Mouse (Mus musculus): ENCODE measurements around the gene Hip1. TPM values are rescaled to one million over a fixed set of nuclear protein-coding genes. Genes with fewer than 3 reads are reported as not detected.

Hip1 gene
- polyA plus RNA-seq, 1 experiment from 2014 or later, result 23.0 TPM

DNA sequence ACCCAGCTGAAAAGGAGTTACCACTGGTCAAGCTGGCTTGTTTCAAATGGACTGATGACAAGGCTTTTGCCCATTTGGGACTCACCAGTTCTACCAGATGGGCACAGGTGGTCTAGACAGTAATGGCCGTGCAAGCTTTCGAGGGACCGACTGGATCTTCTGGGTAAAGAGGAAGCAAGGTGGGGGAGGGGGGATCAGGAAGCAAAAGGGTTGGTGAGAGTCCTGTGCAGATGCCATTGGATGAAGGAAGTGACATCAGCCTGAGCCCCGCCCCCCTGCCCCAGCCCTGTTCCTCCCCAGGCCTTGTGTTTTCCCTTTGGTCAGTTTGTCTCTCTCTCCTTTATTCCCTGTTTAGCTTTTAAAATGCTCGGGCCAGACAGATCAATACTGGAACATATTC is 68.7 kb downstream of the Hip1 start:
- Histone ChIP-seq H3K9ac (ENCODE audit: low read depth, low read length) (no peak overlapping the region), H3K4me3 (replicated peaks; ENCODE audit: low read depth, low read length) (no peak overlapping the region), H3K4me1 (replicated peaks; ENCODE audit: insufficient read depth, low read length) (no peaks in the 10 kb centered on the region), H3K27me3 (ENCODE audit: insufficient read depth, low read length) (no peaks in the 10 kb centered on the region), H3K4me2 (ENCODE audit: low read length) (no peak overlapping the region), H3K9me3 (replicated peaks; ENCODE audit: low read length) (no peaks in the 10 kb centered on the region), H3K36me3 (ENCODE audit: insufficient read depth, low read length) (no peaks in the 10 kb centered on the region), H3K27ac (no peak overlapping the region)
- no peak for TF ChIP-seq CTCF (IDR thresholded peaks at IDR 0.05; ENCODE audit: low read depth)
- DNase-seq (ENCODE audit: low spot score), result no peak
- WGBS, result 87% methylated on average over 5 of the region's 5 CpGs
- ATAC-seq (replicated peaks; ENCODE audit: low FRiP score, low read depth), result no peak

DNA sequence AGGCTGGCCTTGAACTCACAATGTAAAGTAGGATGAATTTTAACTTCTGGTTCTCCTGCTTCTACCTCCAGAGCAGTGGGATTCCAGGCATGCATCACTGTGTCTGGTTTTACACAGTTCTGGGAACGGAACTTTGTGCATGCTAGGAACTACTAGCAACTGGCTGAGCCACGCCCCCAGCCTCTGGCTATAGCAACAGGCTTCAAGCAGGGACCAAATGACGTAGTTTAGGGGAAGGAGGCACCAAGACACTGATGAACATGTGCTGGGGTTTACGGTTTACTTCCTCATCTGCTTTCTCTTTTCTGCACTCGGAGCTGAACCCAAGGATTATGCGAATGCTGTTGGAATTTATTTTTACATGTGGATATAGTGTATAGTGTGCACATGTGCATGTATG is 72.5 kb downstream of the Hip1 start:
- no peak for ATAC-seq (replicated peaks; ENCODE audit: low FRiP score, low read depth)
- 80% methylated on average over 6 of the region's 6 CpGs for WGBS
- H3K27me3 ChIP-seq (ENCODE audit: insufficient read depth, low read length), result no peaks in the 10 kb centered on the region
- TF ChIP-seq CTCF (IDR thresholded peaks at IDR 0.05; ENCODE audit: low read depth), result no peak
- no peak overlapping the region for H3K27ac ChIP-seq
- no peak for DNase-seq (ENCODE audit: low spot score)
- H3K36me3 ChIP-seq (ENCODE audit: insufficient read depth, low read length), result no peaks in the 10 kb centered on the region
- no peak overlapping the region for H3K9ac ChIP-seq (ENCODE audit: low read depth, low read length)
- H3K9me3 ChIP-seq (replicated peaks; ENCODE audit: low read length), result no peaks in the 10 kb centered on the region
- H3K4me3 ChIP-seq (replicated peaks; ENCODE audit: low read depth, low read length), result no peak overlapping the region
- no peak overlapping the region for H3K4me2 ChIP-seq (ENCODE audit: low read length)
- H3K4me1 ChIP-seq (replicated peaks; ENCODE audit: insufficient read depth, low read length), result no peaks in the 10 kb centered on the region

DNA sequence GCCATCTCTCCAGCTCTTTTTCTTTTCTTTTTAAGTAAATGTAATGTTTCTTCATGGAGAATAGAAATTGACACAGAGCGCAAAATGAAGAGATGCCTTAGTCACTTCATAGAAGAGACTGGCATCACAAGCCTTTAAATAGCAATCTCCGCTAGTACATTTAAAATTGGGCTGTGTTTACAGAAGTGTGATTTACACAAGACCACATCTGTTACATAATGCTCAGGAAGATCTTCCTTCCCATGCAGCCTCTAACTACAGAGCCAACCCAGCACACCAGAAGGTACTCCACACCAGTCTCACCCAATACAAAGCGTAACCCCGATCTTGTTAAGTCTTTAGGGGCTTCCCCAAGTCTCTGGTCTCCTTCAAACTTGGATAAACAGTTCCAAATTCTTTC is 73.2 kb downstream of the Hip1 start:
- Histone ChIP-seq H3K4me3 (replicated peaks; ENCODE audit: low read depth, low read length) (no peak overlapping the region), H3K9ac (ENCODE audit: low read depth, low read length) (no peak overlapping the region), H3K27me3 (ENCODE audit: insufficient read depth, low read length) (no peaks in the 10 kb centered on the region), H3K4me2 (ENCODE audit: low read length) (no peak overlapping the region), H3K9me3 (replicated peaks; ENCODE audit: low read length) (no peaks in the 10 kb centered on the region), H3K27ac (no peak overlapping the region), H3K4me1 (replicated peaks; ENCODE audit: insufficient read depth, low read length) (no peaks in the 10 kb centered on the region), H3K36me3 (ENCODE audit: insufficient read depth, low read length) (no peaks in the 10 kb centered on the region)
- no peak for DNase-seq (ENCODE audit: low spot score)
- TF ChIP-seq CTCF (IDR thresholded peaks at IDR 0.05; ENCODE audit: low read depth), result no peak
- ATAC-seq (replicated peaks; ENCODE audit: low FRiP score, low read depth), result no peak
- WGBS, result 95% methylated on average over 4 of the region's 4 CpGs

DNA sequence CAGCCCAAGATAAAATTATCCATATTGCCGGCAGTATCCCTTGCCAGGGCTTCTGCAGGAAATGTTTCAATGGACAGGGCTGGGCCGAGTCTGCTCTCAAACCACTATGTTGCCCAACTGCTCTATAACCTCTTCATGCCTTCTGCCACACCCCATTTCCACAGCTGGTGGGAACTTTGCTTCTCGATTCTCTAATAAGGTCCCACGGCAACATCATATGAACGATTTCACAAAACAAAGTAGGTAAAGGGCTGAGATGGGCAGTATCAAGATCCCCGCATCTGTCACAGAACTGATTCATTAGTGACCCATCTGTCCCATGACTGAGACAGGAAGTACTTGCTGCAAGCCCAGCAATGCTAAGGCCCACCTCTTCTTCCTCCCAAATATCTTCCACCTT is 76.6 kb downstream of the Hip1 start:
- Histone ChIP-seq H3K9me3 (replicated peaks; ENCODE audit: low read length) (no peaks in the 10 kb centered on the region), H3K4me2 (ENCODE audit: low read length) (no peak overlapping the region), H3K9ac (ENCODE audit: low read depth, low read length) (no peak overlapping the region), H3K27ac (no peak overlapping the region), H3K4me1 (replicated peaks; ENCODE audit: insufficient read depth, low read length) (no peaks in the 10 kb centered on the region), H3K4me3 (replicated peaks; ENCODE audit: low read depth, low read length) (no peak overlapping the region), H3K27me3 (ENCODE audit: insufficient read depth, low read length) (no peaks in the 10 kb centered on the region), H3K36me3 (ENCODE audit: insufficient read depth, low read length) (no peaks in the 10 kb centered on the region)
- no peak for ATAC-seq (replicated peaks; ENCODE audit: low FRiP score, low read depth)
- no peak for TF ChIP-seq CTCF (IDR thresholded peaks at IDR 0.05; ENCODE audit: low read depth)
- no peak for DNase-seq (ENCODE audit: low spot score)
- WGBS, result 91% methylated on average over 6 of the region's 6 CpGs

DNA sequence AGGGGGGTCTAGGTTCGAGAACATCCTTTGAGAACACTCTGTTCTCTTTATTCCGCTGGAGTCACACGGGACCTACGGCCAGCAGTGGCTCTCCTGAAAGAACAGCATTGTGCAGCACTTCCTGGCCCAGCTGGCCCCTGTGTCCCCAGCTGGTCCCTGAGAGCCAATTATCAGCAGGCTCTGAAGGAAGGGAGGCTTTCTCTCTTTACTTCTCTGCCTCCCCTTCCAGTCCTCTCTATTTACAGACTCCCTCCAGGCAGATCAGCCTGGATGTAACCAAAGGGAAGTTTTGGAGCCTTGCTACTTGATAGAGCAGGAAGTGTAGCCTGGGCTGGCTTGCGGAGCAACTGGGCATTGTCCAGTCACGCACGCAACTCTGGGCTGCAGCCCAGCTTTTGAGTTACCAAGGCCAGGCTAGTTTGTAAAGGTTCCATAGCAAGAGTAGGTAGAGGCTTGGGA is 79.1 kb downstream of the Hip1 start:
- DNase-seq (ENCODE audit: low spot score), result peak; percentile 62
- ATAC-seq (replicated peaks; ENCODE audit: low FRiP score, low read depth), result peak; percentile 33; the same call in 1 of the 2 replicates
- no peak overlapping the region for H3K4me2 ChIP-seq (ENCODE audit: low read length)
- H3K9ac ChIP-seq (ENCODE audit: low read depth, low read length), result no peak overlapping the region
- no peak for TF ChIP-seq CTCF (IDR thresholded peaks at IDR 0.05; ENCODE audit: low read depth)
- 43% methylated on average over 7 of the region's 7 CpGs for WGBS
- no peaks in the 10 kb centered on the region for H3K27me3 ChIP-seq (ENCODE audit: insufficient read depth, low read length)
- no peaks in the 10 kb centered on the region for H3K9me3 ChIP-seq (replicated peaks; ENCODE audit: low read length)
- H3K27ac ChIP-seq, result peak overlapping the region; percentile 84
- H3K4me1 ChIP-seq (replicated peaks; ENCODE audit: insufficient read depth, low read length), result no peaks in the 10 kb centered on the region
- H3K36me3 ChIP-seq (ENCODE audit: insufficient read depth, low read length), result no peaks in the 10 kb centered on the region
- no peak overlapping the region for H3K4me3 ChIP-seq (replicated peaks; ENCODE audit: low read depth, low read length)

DNA sequence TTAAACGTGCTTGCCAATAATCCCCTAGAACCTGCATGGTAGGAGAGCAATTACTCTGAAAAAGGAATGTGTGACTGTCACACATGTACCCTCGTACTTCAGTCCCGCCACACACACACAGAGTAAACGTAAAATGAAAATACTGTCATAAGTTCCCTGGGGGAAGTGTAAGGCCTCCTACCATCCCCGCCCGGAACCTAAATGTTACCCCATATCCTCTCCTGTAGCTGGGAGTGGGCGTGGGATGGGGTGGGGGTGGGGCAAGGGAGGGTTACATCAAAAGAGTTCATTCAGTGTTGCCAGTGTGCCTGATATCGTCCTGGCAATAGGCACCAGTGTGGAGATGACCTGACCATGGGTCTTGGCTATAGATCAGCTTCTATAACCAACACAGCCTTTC is 81.5 kb downstream of the Hip1 start:
- ATAC-seq (replicated peaks; ENCODE audit: low FRiP score, low read depth) (no peak), DNase-seq (ENCODE audit: low spot score) (no peak)
- H3K9me3 ChIP-seq (replicated peaks; ENCODE audit: low read length), result no peaks in the 10 kb centered on the region

DNA sequence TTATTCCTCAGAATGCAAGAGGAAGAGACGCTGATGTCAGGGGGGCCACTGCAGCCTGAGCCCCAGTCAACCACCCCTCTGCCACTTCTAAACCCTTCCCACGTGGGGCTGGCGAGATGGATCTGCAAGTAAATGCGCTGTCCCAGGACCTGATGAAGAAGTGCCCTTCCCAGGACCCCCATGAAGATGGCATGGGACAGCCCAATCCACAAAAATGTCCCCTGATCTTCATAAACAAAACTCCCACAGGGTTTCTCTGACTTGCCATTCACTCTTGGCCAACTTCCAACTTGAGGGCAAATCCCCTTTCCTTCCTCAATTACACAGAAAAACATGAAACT is 84.1 kb downstream of the Hip1 start:
- Histone ChIP-seq H3K9ac (ENCODE audit: low read depth, low read length) (no peak overlapping the region), H3K9me3 (replicated peaks; ENCODE audit: low read length) (no peaks in the 10 kb centered on the region), H3K4me1 (replicated peaks; ENCODE audit: insufficient read depth, low read length) (peaks cover 4% of the 10 kb centered on the region; the same call in 1 of the 2 replicates), H3K36me3 (ENCODE audit: insufficient read depth, low read length) (peaks cover 18% of the 10 kb centered on the region), H3K27me3 (ENCODE audit: insufficient read depth, low read length) (no peaks in the 10 kb centered on the region), H3K27ac (peak overlapping the region; percentile 75), H3K4me3 (replicated peaks; ENCODE audit: low read depth, low read length) (no peak overlapping the region), H3K4me2 (ENCODE audit: low read length) (peak overlapping the region; percentile 4; the same call in 1 of the 2 replicates)
- DNase-seq (ENCODE audit: low spot score), result no peak
- TF ChIP-seq CTCF (IDR thresholded peaks at IDR 0.05; ENCODE audit: low read depth), result no peak
- 57% methylated on average over 4 of the region's 4 CpGs for WGBS
- ATAC-seq (replicated peaks; ENCODE audit: low FRiP score, low read depth), result no peak

More for the DNA sequence above, 81.5 kb downstream of the Hip1 start:
- peaks cover 4% of the 10 kb centered on the region; the same call in 1 of the 2 replicates for H3K4me1 ChIP-seq (replicated peaks; ENCODE audit: insufficient read depth, low read length)
- 84% methylated on average over 8 of the region's 8 CpGs for WGBS
- no peaks in the 10 kb centered on the region for H3K27me3 ChIP-seq (ENCODE audit: insufficient read depth, low read length)
- peaks cover 10% of the 10 kb centered on the region; the same call in 1 of the 2 replicates for H3K36me3 ChIP-seq (ENCODE audit: insufficient read depth, low read length)
- no peak overlapping the region for H3K4me2 ChIP-seq (ENCODE audit: low read length)
- no peak overlapping the region for H3K9ac ChIP-seq (ENCODE audit: low read depth, low read length)
- no peak for TF ChIP-seq CTCF (IDR thresholded peaks at IDR 0.05; ENCODE audit: low read depth)
- H3K4me3 ChIP-seq (replicated peaks; ENCODE audit: low read depth, low read length), result no peak overlapping the region
- H3K27ac ChIP-seq, result no peak overlapping the region

Measured in kidney, postnatal 0 days (tissue).